Mouse (Mus musculus) lung, adult 2 months (tissue): ENCODE results near the gene Trib2.

Experiments
- CTCF ChIP-seq: fragments of 200-500 bp; IDR thresholded peaks from 2 replicates; pipeline ENCODE4 v1.5.1; 2011; ENCODE audit warnings: mild to moderate bottlenecking, low read length, control low read depth; ENCODE audit not compliant: insufficient read depth
- POLR2A ChIP-seq: fragments of 200-500 bp; IDR thresholded peaks from 2 replicates; pipeline ENCODE4 v1.6.1; 2011; ENCODE audit warnings: low read depth, mild to moderate bottlenecking, control low read depth, low read length, borderline replicate concordance; ENCODE audit errors: extremely low read depth

DNA sequence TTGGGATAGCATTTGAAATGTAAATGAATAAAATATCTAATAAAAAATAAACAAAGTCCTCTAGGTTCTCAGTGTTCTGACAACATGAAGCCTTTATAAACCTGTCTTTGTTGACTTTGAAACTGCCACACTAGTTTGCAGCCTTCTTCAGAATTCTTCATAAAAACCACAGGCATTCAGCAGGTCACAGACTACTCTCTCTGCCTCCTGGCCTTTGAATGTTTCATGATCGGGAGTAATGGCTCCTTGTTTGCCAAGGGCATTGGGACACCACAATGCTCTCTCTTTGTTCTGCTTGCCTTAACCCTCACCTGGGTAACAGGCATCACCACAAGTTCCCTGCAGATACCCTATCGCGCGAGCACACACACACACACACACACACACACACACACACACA, 7.5 kb downstream of the Trib2 start:
- no peak for TF ChIP-seq POLR2A
- TF ChIP-seq CTCF, result no peak
